In genomic region chr17:34637459-34637858, GRCm38 (mm10) we compare ENCODE assay signal across 26 mouse cellular contexts. TPM values are rescaled to one million over a fixed set of nuclear protein-coding genes. Genes with fewer than 3 reads are reported as not detected.
DNase-seq lines count a peak whose midpoint lies in the region; ATAC-seq and TF ChIP-seq lines count a peak whose summit lies in the region.
"Had no signal": no experiment of that assay in that cellular context is flagged by ENCODE, and none has a peak within 500 bp of the region (broad histone marks: within the 10 kb centered on the region; RNA-seq: fewer than 3 reads in every experiment).

No protein-coding gene starts in this region.

- H3K27me3 ChIP-seq in liver, adult 2 months (ENCODE audit: control insufficient read depth, insufficient read depth, low read length), result no peaks in the 10 kb centered on the region
- peaks cover 5% of the 10 kb centered on the region for H3K27me3 ChIP-seq in liver, embryonic 11.5 days (replicated peaks; ENCODE audit: control insufficient read depth, insufficient read depth, low read length)
- no peaks in the 10 kb centered on the region for H3K27me3 ChIP-seq in thymus, adult 2 months (ENCODE audit: control insufficient read depth, insufficient read depth, low read length)
- H3K27me3 ChIP-seq in small intestine, adult 2 months (ENCODE audit: control insufficient read depth, insufficient read depth, low read length), result no peaks in the 10 kb centered on the region
- H3K27me3 ChIP-seq: embryonic facial prominence, embryonic 15.5 days had no signal

- H3K9ac ChIP-seq in liver, adult 2 months (ENCODE audit: low read depth, low read length), result no peak overlapping the region; the same call in 1 of the 2 replicates
- no peak overlapping the region for H3K9ac ChIP-seq in liver, embryonic 11.5 days (ENCODE audit: low read depth, low read length)
- H3K9ac ChIP-seq: embryonic facial prominence, embryonic 15.5 days; heart, embryonic 13.5 days; hindbrain, embryonic 14.5 days; midbrain, embryonic 13.5 days; neural tube, embryonic 12.5 days had no signal

- H3K36me3 ChIP-seq in liver, adult 2 months (ENCODE audit: control insufficient read depth, insufficient read depth, low read length), result no peaks in the 10 kb centered on the region
- no peaks in the 10 kb centered on the region for H3K36me3 ChIP-seq in liver, embryonic 11.5 days (ENCODE audit: control insufficient read depth, insufficient read depth, low read length)
- H3K36me3 ChIP-seq in thymus, adult 2 months (ENCODE audit: control insufficient read depth, insufficient read depth, low read length), result no peaks in the 10 kb centered on the region
- no peaks in the 10 kb centered on the region for H3K36me3 ChIP-seq in small intestine, adult 2 months (ENCODE audit: control insufficient read depth, insufficient read depth, low read length)
- H3K36me3 ChIP-seq: embryonic facial prominence, embryonic 15.5 days; heart, embryonic 13.5 days; midbrain, embryonic 13.5 days; neural tube, embryonic 12.5 days had no signal

- H3K4me3 ChIP-seq in liver, adult 2 months (ENCODE audit: insufficient read depth, low read depth, low read length), result peak overlapping the region; percentile 28
- no peak overlapping the region for H3K4me3 ChIP-seq in liver, embryonic 11.5 days (ENCODE audit: low read depth, low read length)
- no peak overlapping the region for H3K4me3 ChIP-seq in thymus, adult 2 months (ENCODE audit: control insufficient read depth, insufficient read depth, low read length)
- peak overlapping the region; percentile 10; the same call in 1 of the 2 replicates for H3K4me3 ChIP-seq in small intestine, adult 2 months (ENCODE audit: low read depth, low read length)
- H3K4me3 ChIP-seq: embryonic facial prominence, embryonic 15.5 days; heart, adult 2 months; heart, embryonic 13.5 days; midbrain, embryonic 13.5 days; neural tube, embryonic 12.5 days had no signal

- no peaks in the 10 kb centered on the region for H3K79me2 ChIP-seq in liver, adult 2 months (ENCODE audit: control insufficient read depth, insufficient read depth, low read length)

- H3K9me3 ChIP-seq in liver, embryonic 11.5 days (ENCODE audit: control insufficient read depth, low read length), result no peaks in the 10 kb centered on the region
- H3K9me3 ChIP-seq: embryonic facial prominence, embryonic 15.5 days; heart, embryonic 13.5 days; midbrain, embryonic 13.5 days; neural tube, embryonic 12.5 days had no signal

- no peak for ATAC-seq in liver, embryonic 11.5 days (replicated peaks; ENCODE audit: low FRiP score)
- ATAC-seq: forebrain, embryonic 14.5 days; inflammation-experienced regulatory T-cells, adult 6 months; midbrain, embryonic 13.5 days had no signal

- TF ChIP-seq CTCF in liver, adult 2 months (IDR thresholded peaks at IDR 0.05; ENCODE audit: low read depth, low read length), result no peak
- no peak for TF ChIP-seq CTCF in thymus, adult 2 months (IDR thresholded peaks at IDR 0.05; ENCODE audit: borderline replicate concordance, control insufficient read depth, extremely low read depth, insufficient read depth, low read length, poor library complexity)
- no peak for TF ChIP-seq CTCF in small intestine, adult 2 months (IDR thresholded peaks at IDR 0.05; ENCODE audit: extremely low read depth, insufficient read length, insufficient replicate concordance, low read depth, low read length)

- no peaks in the 10 kb centered on the region for H3K4me1 ChIP-seq in liver, adult 2 months (ENCODE audit: control insufficient read depth, insufficient read depth, low read length)
- peaks cover under 1% of the 10 kb centered on the region for H3K4me1 ChIP-seq in liver, embryonic 11.5 days (replicated peaks; ENCODE audit: control insufficient read depth, insufficient read depth, low read length)
- peaks cover 12% of the 10 kb centered on the region; the same call in 1 of the 2 replicates for H3K4me1 ChIP-seq in thymus, adult 2 months (replicated peaks; ENCODE audit: control insufficient read depth, insufficient read depth, low read length)
- H3K4me1 ChIP-seq in small intestine, adult 2 months (ENCODE audit: control insufficient read depth, insufficient read depth, insufficient read length, low read length), result no peaks in the 10 kb centered on the region

- no peak overlapping the region for H3K4me2 ChIP-seq in liver, embryonic 11.5 days
- H3K4me2 ChIP-seq: embryonic facial prominence, embryonic 15.5 days; heart, embryonic 13.5 days; hindbrain, embryonic 14.5 days; midbrain, embryonic 13.5 days; neural tube, embryonic 12.5 days had no signal

- DNase-seq in cerebellum, adult 9-11 months, result peak; percentile 52
- DNase-seq in cerebellum, postnatal 10 days, result no peak
- no peak for DNase-seq in liver, adult 2 months (ENCODE audit: extremely low read depth, low read depth, low spot score)
- DNase-seq in liver, embryonic 11.5 days (ENCODE audit: low spot score), result no peak
- DNase-seq in thymus, adult 2 months, result no peak
- DNase-seq in thymus, postnatal 4 days, result no peak
- no peak for DNase-seq in adrenal gland, adult 2 months
- DNase-seq: adrenal gland, adult 8-10 months; cerebellum, postnatal 36 days; embryo, embryonic 11 days; gastrocnemius, postnatal 10 days; heart, adult 2 months; heart, postnatal 14 days; kidney, adult 9 months; kidney, postnatal 36 days; lung, postnatal 14 days; thymus, adult 18-20 months had no signal

- peak overlapping the region; percentile 5; the same call in 1 of the 2 replicates for H3K27ac ChIP-seq in liver, adult 2 months (replicated peaks; ENCODE audit: insufficient read depth, low read depth, low read length)
- H3K27ac ChIP-seq in liver, embryonic 11.5 days (ENCODE audit: low read depth, low read length), result no peak overlapping the region
- H3K27ac ChIP-seq in thymus, adult 2 months (ENCODE audit: control insufficient read depth, insufficient read depth, low read length), result peak overlapping the region; percentile 15; the same call in 1 of the 2 replicates
- no peak overlapping the region for H3K27ac ChIP-seq in small intestine, adult 2 months (ENCODE audit: insufficient read depth, low read depth, low read length)
- H3K27ac ChIP-seq: embryonic facial prominence, embryonic 15.5 days; heart, adult 2 months; heart, embryonic 13.5 days; hindbrain, embryonic 14.5 days; midbrain, embryonic 13.5 days; neural tube, embryonic 12.5 days had no signal

- WGBS in liver, adult 2 months, result 70% methylated on average over 3 of the region's 3 CpGs
- 70% methylated on average over 3 of the region's 3 CpGs for WGBS in liver, embryonic 11.5 days
- 76% methylated on average over 3 of the region's 3 CpGs for WGBS in thymus, adult 2 months
- 54% methylated on average over 3 of the region's 3 CpGs for WGBS in small intestine, adult 2 months

- no peak for TF ChIP-seq POLR2A in liver, adult 2 months (IDR thresholded peaks at IDR 0.05; ENCODE audit: extremely low read depth, insufficient read depth, low read length)
- no peak for TF ChIP-seq POLR2A in thymus, adult 2 months (IDR thresholded peaks at IDR 0.05; ENCODE audit: control insufficient read depth, extremely low read depth, insufficient read depth, low read length, poor library complexity)
- TF ChIP-seq POLR2A in small intestine, adult 2 months (IDR thresholded peaks at IDR 0.05; ENCODE audit: low read depth, low read length), result no peak

RNA-seq across cellular contexts. Expression of gene Fkbpl, which starts 7.1 kb away (rescaled TPM):
- 4.2 and 5.3 TPM in 2 replicates for total RNA-seq in liver, adult 2 months (2014; rRNA removed)
- polyA plus RNA-seq in liver, adult 2 months (2012; rRNA removed), result 2.0 and 3.0 TPM in 2 replicates
- polyA plus RNA-seq in liver, embryonic 11.5 days (2014; fragmentation: Nextera tagmentation; extraction: Ambion mirVana), result 9.5 and 9.7 TPM in 2 replicates
- 3.4 and 5.8 TPM in 2 replicates for polyA plus RNA-seq in thymus, adult 2 months (2012; rRNA removed)
- 2.5 and 9.3 TPM in 2 replicates for polyA plus RNA-seq in small intestine, adult 2 months (2012; rRNA removed)
- total RNA-seq in adrenal gland, adult 2 months (2021), result 10 to 100 TPM; 12.7 to 17.2 TPM
- 7.1 and 7.6 TPM in 2 replicates for polyA plus RNA-seq in adrenal gland, adult 2 months (2012; rRNA removed)

RNA-seq across cellular contexts. Expression of gene Prrt1, which starts 8.1 kb away (rescaled TPM):
- not detected in 2 replicates for total RNA-seq in liver, adult 2 months (2014; rRNA removed)
- 0.32 and 0.39 TPM in 2 replicates for polyA plus RNA-seq in liver, adult 2 months (2012; rRNA removed)
- not detected in 2 replicates for polyA plus RNA-seq in liver, embryonic 11.5 days (2014; fragmentation: Nextera tagmentation; extraction: Ambion mirVana)
- polyA plus RNA-seq in thymus, adult 2 months (2012; rRNA removed), result 361 and 385 TPM in 2 replicates
- polyA plus RNA-seq in small intestine, adult 2 months (2012; rRNA removed), result 5.5 and 8.0 TPM in 2 replicates
- 10 to 100 TPM in 1 of 2 experiments, 1 to 10 TPM in 1; 9.1 to 12.8 TPM for total RNA-seq in adrenal gland, adult 2 months (2021)
- polyA plus RNA-seq in adrenal gland, adult 2 months (2012; rRNA removed), result 22.1 and 32.8 TPM in 2 replicates
- polyA plus RNA-seq: liver, embryonic 16.5 days had no signal

RNA-seq across cellular contexts. Expression of gene Ppt2, which starts 9.1 kb away (rescaled TPM):
- 22.5 and 28.5 TPM in 2 replicates for total RNA-seq in liver, adult 2 months (2014; rRNA removed)
- 38.5 and 46.7 TPM in 2 replicates for polyA plus RNA-seq in liver, adult 2 months (2012; rRNA removed)
- 23.1 and 25.8 TPM in 2 replicates for polyA plus RNA-seq in liver, embryonic 11.5 days (2014; fragmentation: Nextera tagmentation; extraction: Ambion mirVana)
- polyA plus RNA-seq in thymus, adult 2 months (2012; rRNA removed), result 116 and 120 TPM in 2 replicates
- polyA plus RNA-seq in small intestine, adult 2 months (2012; rRNA removed), result 17.3 and 22.0 TPM in 2 replicates
- total RNA-seq in adrenal gland, adult 2 months (2021), result 10 to 100 TPM; 58.3 to 70.7 TPM
- 58.5 and 102 TPM in 2 replicates for polyA plus RNA-seq in adrenal gland, adult 2 months (2012; rRNA removed)

RNA-seq across cellular contexts. Expression of gene Atf6b, which starts 9.5 kb away (rescaled TPM):
- total RNA-seq in liver, adult 2 months (2014; rRNA removed), result 4.4 and 6.6 TPM in 2 replicates
- polyA plus RNA-seq in liver, adult 2 months (2012; rRNA removed), result 29.8 and 34.6 TPM in 2 replicates
- 39.9 and 48.5 TPM in 2 replicates for polyA plus RNA-seq in liver, embryonic 11.5 days (2014; fragmentation: Nextera tagmentation; extraction: Ambion mirVana)
- 160 and 169 TPM in 2 replicates for polyA plus RNA-seq in thymus, adult 2 months (2012; rRNA removed)
- polyA plus RNA-seq in small intestine, adult 2 months (2012; rRNA removed), result 26.6 and 48.0 TPM in 2 replicates
- 10 to 100 TPM; 44.1 to 53.2 TPM for total RNA-seq in adrenal gland, adult 2 months (2021)
- polyA plus RNA-seq in adrenal gland, adult 2 months (2012; rRNA removed), result 114 and 118 TPM in 2 replicates

RNA-seq across cellular contexts. Expression of gene Egfl8, which starts 21.7 kb away (rescaled TPM):
- 0.37 and 0.60 TPM in 2 replicates for total RNA-seq in liver, adult 2 months (2014; rRNA removed)
- 0.82 and 1.2 TPM in 2 replicates for polyA plus RNA-seq in liver, adult 2 months (2012; rRNA removed)
- 1.2 and 1.6 TPM in 2 replicates for polyA plus RNA-seq in liver, embryonic 11.5 days (2014; fragmentation: Nextera tagmentation; extraction: Ambion mirVana)
- 13.0 and 16.0 TPM in 2 replicates for polyA plus RNA-seq in thymus, adult 2 months (2012; rRNA removed)
- polyA plus RNA-seq in small intestine, adult 2 months (2012; rRNA removed), result 1.8 and 2.3 TPM in 2 replicates
- total RNA-seq in adrenal gland, adult 2 months (2021), result 1 to 10 TPM; 2.4 to 3.0 TPM
- 2.4 and 4.2 TPM in 2 replicates for polyA plus RNA-seq in adrenal gland, adult 2 months (2012; rRNA removed)

Comparison
In these comparisons a context has a peak if more than half of its experiments do, and no peak if none do; other contexts are left out.
1. H3K27ac ChIP-seq: peak in liver, adult 2 months (single experiment) and thymus, adult 2 months (single experiment); none in liver, embryonic 11.5 days (single experiment) and small intestine, adult 2 months (single experiment).
2. H3K4me3 ChIP-seq: peak in liver, adult 2 months (single experiment) and small intestine, adult 2 months (single experiment); none in liver, embryonic 11.5 days (single experiment) and thymus, adult 2 months (single experiment).
3. RNA of gene Prrt1, which starts 8.1 kb away (polyA plus RNA-seq): 361 to 385 TPM in thymus, adult 2 months; 22.1 to 32.8 TPM in adrenal gland, adult 2 months, 5.5 to 8.0 TPM in small intestine, adult 2 months, 0.32 to 0.39 TPM in liver, adult 2 months and not detected in liver, embryonic 11.5 days; every median in the first group is over 10 times any median in the second.